Mouse (Mus musculus) bone marrow macrophage, adult 2 months (primary cell): Measurements from ENCODE around the gene Bace2. TPM values are rescaled to one million over a fixed set of nuclear protein-coding genes. Genes with fewer than 3 reads are reported as not detected.

ENCODE experiments used
- H3K27ac ChIP-seq: 2 replicates; pipeline ENCODE4 v1.5.1; 2012; ENCODE audit warnings: low read depth, low read length; ENCODE audit not compliant: insufficient read depth
- H3K4me1 ChIP-seq: 2 replicates; pipeline ENCODE4 v1.6.1; 2012; ENCODE audit warnings: low read length; ENCODE audit not compliant: control insufficient read depth, insufficient read depth
- H3K4me3 ChIP-seq: 2 replicates; pipeline ENCODE4 v1.5.1; 2012; ENCODE audit warnings: mild to moderate bottlenecking, low read length, moderate library complexity; ENCODE audit not compliant: insufficient read depth
- CTCF ChIP-seq: IDR thresholded peaks from 2 replicates; pipeline ENCODE4 v1.5.1; 2012; ENCODE audit warnings: low read depth, mild to moderate bottlenecking, low read length, moderate library complexity
- POLR2A ChIP-seq: IDR thresholded peaks from 2 replicates; pipeline ENCODE4 v1.6.1; 2012; ENCODE audit warnings: mild to moderate bottlenecking, low read depth, low read length, borderline replicate concordance
- polyA plus RNA-seq: library from polyadenylated mRNA; stranded (reverse); fragments of >200 nt; gene quantifications from 2 replicates; pipeline ENCODE4 v1.2.4, GENCODE M21; 2012; ENCODE audit not compliant: missing spikeins, insufficient read depth, insufficient read length

The Bace2 gene
- polyA plus RNA-seq, 1 experiment = not detected

DNA sequence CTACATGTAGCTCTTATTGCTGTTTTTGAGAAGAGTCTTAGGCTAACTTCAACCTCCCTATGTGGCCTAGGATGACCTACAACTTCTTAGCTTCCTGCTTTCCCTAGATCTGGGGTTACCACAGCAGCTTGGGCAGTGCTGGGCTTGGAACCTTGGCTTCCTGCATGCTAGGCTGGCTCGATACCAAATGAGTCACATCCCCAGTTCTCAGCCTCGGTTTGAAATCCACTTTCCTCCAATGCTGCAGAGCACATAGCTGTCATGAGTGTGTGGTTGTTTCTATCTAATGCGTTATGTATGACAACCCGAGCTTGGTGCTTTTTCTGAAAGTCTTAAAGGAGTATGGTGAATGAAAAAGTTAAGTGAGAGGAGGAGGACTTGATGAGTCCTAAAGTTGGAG is 74.8 kb downstream of the Bace2 start:
- no peak overlapping the region for H3K27ac ChIP-seq
- peaks cover 7% of the 10 kb centered on the region for H3K4me1 ChIP-seq
- TF ChIP-seq POLR2A = no peak
- no peak for TF ChIP-seq CTCF
- H3K4me3 ChIP-seq = no peak overlapping the region

DNA sequence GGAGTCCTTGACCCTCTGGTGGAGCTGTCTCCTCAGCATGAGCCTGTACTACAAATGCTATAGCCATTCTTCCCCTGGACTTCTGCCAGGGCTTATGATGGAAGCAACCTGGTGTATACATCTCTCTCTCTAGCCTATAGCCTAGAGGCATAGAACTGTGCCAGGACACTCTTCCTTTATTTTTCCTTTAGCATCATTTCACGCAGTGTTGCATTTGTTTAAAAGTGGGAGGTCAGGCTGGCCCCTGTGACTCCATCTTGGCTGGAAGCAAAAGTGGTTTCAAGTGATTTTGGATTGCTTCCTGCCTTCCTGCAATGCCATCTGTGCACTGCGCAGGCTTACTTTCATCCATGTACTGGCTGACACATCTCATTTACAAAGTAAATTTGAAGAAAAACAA is 77.7 kb downstream of the Bace2 start:
- Histone ChIP-seq H3K4me3 (no peak overlapping the region), H3K4me1 (peaks cover 18% of the 10 kb centered on the region), H3K27ac (no peak overlapping the region)
- no peak for TF ChIP-seq CTCF
- no peak for TF ChIP-seq POLR2A

DNA sequence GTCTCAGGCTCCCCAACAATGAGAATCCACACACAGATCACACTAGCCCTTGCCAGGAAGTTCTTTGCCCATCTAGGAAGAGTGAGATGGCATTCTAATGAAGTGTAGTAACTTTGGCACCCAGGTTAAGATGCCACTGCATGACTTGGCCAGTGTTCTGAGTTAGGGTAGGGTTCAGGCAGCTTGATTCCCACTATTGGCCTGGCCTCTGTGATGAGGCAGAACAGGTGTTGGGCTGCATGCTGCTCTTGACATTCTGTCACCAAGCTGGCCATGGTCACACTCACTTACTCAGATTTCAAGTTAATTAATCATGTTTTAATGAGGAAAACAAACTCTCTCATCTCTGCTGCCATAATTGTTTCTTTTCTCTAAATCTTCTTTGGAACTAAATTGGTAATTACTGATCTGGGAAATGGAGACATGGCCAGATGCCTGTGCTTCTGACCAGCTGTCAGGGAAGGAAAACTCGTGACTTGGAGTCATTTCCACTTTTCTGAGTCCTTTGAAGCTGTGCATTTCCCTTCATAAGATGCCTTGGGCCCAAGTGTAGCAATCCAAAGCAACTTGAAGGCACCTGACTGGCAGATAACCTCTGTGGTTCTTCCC is 81.0 kb downstream of the Bace2 start:
- H3K4me3 ChIP-seq = no peak overlapping the region
- H3K4me1 ChIP-seq = peaks cover 12% of the 10 kb centered on the region; the same call in 1 of the 2 replicates
- no peak overlapping the region for H3K27ac ChIP-seq
- TF ChIP-seq CTCF = no peak
- TF ChIP-seq POLR2A = no peak

DNA sequence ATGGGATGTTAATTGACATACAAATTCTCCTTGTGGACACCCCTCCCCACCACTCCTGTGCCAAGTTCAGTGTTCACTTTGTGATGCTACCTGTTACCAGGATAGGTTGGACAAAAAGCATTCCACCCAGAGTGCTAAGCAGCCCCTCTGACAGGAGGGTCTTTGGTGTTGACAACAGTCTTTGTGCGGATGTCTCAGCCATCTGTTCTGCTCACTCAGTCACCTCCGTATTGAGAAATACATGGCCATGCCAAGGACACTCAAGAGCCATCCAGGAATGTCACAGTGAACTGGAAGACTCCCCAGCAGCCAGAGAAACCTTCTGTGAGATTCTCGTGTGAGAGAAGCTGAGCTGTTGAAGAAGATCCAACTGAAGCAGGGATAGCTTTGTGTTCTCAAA is 81.6 kb downstream of the Bace2 start:
- no peak for TF ChIP-seq CTCF
- TF ChIP-seq POLR2A = no peak
- Histone ChIP-seq H3K4me3 (no peak overlapping the region), H3K4me1 (peaks cover 12% of the 10 kb centered on the region; the same call in 1 of the 2 replicates), H3K27ac (no peak overlapping the region)

DNA sequence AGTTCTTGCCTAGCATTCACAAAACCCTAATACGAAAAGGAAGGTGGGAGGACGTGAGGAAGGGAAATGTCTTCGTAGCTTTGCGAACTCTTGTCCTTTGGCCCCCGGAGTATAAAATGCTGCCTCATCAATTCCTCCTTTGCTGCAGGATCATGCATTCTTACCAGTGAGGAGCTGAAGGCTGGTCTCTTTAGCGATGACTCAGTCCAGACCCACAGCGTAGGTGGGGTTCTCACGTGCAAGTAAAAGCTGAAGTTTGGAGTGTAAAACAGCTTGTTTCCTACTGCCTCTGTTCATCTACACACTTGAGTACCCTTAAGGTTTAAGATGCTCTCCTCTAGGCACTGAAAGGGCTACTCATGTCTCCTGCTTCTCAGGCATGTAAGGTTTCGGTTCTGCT is 85.4 kb downstream of the Bace2 start:
- no peak for TF ChIP-seq CTCF
- TF ChIP-seq POLR2A = no peak
- Histone ChIP-seq H3K4me3 (no peak overlapping the region), H3K4me1 (peaks cover 12% of the 10 kb centered on the region; the same call in 1 of the 2 replicates), H3K27ac (no peak overlapping the region)

DNA sequence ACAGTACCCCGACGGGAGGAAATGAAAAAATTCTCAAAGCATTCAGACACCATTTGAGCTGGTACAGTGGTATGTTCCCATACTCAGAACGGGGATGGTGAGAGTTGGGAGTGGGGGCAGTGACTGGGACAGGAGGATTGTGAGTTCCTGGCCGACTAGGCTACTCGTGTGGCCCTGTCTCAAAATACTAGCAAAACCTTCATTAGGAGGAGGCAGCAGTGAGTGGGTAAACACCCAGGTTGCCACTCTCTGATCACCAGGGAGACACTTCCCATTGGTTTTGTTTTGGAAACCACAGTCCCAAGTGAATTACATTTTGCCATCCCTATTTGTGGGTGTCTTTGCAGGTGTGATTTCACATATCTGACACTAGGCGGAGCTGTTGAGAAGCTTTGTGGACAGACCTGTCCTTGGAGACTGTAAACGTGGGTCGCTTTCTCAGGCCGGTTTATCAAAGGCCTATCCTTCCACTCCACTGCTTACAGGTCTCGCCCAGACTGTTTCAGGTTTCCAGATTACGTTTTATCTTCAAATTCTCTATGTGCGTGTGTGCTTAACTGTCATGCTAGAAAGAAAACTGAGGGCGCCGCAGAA is 87.2 kb downstream of the Bace2 start:
- no peak overlapping the region for H3K27ac ChIP-seq
- H3K4me1 ChIP-seq = no peaks in the 10 kb centered on the region
- TF ChIP-seq POLR2A (no peak), CTCF (peak; percentile 61; the same call in 1 of the 2 replicates)
- no peak overlapping the region for H3K4me3 ChIP-seq

DNA sequence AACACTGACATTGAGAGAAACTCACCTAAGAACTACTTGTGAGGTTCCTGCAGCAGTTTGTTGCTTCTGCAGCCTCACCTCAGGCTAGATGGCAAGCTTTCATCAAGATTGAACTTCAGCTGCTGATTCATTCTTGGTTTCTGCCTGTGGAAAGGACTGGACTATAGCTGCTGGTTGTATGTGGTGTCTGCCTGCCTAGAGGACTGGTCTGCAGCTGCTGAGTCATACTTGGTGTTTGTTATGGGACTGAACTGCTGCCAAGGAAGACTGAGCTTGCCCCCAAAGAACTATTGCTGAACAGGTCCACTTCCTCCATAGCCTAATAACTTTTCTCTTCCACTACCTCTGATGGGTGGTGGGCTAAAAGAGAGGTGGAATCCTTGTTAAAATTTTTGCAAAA is 90.8 kb downstream of the Bace2 start:
- TF ChIP-seq CTCF (no peak), POLR2A (no peak)
- Histone ChIP-seq H3K4me3 (no peak overlapping the region), H3K4me1 (no peaks in the 10 kb centered on the region), H3K27ac (no peak overlapping the region)

DNA sequence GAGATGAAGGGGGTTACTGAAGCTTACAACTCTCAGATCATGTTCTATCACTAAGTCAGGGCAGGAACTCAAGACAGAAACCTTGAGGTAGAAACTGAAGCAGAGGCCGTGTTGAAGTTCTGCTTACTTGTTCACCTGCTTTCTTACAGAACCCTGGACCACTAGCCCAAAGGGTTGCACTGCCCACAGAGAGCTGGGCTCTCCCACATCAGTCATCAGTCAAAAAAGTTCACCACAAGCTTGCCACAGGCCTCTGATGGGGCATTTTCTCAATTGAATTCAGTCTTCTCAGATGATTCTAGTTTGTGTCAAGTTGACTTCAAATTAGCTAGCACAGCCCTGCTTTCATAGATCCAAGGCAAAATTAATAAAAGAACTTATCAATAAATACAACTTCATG is 103.3 kb downstream of the Bace2 start:
- no peak overlapping the region for H3K4me3 ChIP-seq
- TF ChIP-seq POLR2A (no peak), CTCF (no peak)
- no peak overlapping the region for H3K27ac ChIP-seq
- H3K4me1 ChIP-seq = peaks cover 6% of the 10 kb centered on the region; the same call in 1 of the 2 replicates

DNA sequence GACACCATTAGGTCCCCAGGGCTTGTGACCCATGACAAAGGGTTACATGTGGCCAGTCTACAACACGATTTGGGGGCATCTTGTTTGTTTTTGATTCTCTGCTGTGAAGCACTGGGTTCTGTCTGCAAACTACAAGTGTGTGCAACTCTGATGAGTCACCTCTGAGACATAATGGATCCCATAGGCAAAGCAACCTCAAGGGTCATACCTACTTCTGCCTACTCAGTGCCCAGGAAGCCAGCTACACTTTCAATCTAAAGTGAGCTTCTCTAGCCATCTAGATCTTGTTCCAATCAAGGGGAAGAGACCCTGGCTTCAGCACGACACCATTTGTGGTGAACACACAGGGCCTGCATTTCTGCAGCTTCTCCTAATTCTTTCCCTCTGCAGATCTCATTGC is 104.7 kb downstream of the Bace2 start:
- Histone ChIP-seq H3K4me3 (no peak overlapping the region), H3K4me1 (peaks cover 6% of the 10 kb centered on the region; the same call in 1 of the 2 replicates), H3K27ac (no peak overlapping the region)
- no peak for TF ChIP-seq CTCF
- TF ChIP-seq POLR2A = no peak

DNA sequence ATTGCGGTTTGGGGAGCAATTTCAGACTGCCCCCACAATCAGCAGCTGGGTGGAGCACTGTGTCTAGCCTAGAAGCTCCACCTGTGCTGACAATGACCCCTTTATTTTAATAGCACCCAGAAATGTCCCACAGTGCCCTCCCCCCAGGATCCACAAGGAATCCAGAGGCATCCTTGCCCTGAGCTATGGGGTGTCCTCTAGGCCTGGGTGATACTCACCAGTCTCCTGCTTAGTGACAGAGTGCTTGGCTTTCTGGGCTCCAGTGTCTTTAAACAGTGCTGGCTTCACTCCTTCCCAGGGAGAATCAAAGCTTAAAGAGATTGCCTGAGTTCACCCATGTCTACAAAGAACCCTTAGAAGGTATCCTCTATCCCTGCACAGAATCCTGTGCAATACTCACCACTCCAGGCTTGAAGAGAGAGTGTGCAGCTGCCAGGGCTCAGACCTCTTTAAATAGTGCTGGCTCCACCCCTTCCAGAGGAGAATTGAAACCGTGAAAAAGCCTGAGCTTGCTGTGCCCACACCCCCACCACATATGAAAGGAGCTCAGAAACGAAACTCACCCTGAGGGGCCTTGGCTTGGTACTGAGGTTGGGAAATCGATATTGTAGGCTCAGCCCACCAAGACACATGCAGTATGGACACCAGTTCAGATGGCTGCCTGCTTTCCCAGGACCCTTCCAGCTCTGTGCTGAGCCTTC is 106.1 kb downstream of the Bace2 start, which contains the start of gene Mx1:
Mx1 (minus strand) TSS at position 427 of the 701 bp plus-strand sequence.
- Histone ChIP-seq H3K4me1 (peaks cover 6% of the 10 kb centered on the region; the same call in 1 of the 2 replicates), H3K4me3 (no peak within 1 kb of the TSS), H3K27ac (no peak within 1 kb of the TSS)
- TF ChIP-seq POLR2A (no peak), CTCF (no peak)
